Mouse (Mus musculus) kidney, adult 2 months (tissue): ENCODE results near the gene Scgn.

ENCODE experiments used
- CTCF ChIP-seq: fragments of 200-500 bp; conservative IDR thresholded peaks from 2 replicates; pipeline ENCODE4 v1.5.1; 2011; ENCODE audit warnings: low read depth, mild to moderate bottlenecking, control low read depth, low read length, moderate library complexity, mixed read lengths; ENCODE audit not compliant: insufficient read depth, insufficient read length
- POLR2A ChIP-seq: fragments of 200-500 bp; IDR thresholded peaks from one replicate; pipeline ENCODE4 v1.6.1; 2011; ENCODE audit warnings: low read depth, low read length, control low read depth

DNA sequence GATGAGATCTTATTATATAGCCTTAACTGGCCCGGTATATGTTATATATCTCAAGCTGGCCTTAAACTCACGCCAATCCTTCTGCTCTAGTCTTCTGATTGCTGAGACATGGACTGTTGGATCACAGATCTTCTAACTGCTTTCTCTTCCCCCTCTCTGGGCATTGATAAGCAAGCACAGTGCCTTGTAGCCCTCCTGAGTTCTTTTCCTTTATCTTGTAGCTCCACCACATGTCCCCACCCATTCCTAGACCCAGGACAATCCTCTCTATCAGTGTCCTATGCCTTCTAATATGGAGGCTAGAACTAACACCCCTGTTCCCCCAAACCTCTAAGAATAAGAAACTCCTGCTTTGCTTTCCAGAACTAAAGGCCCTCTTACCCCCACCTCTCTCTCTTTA is 14.5 kb upstream of the Scgn start:
- TF ChIP-seq POLR2A (no peak), CTCF (no peak)
